Mouse (Mus musculus) frontal cortex, postnatal 10 days (tissue): ENCODE results near the gene Frmd8.
A peak's percentile ranks its signal among the peaks of the same experiment; 100 is the strongest.
"Not testable (repeated sequence)": the region's sequence is repeated elsewhere in the genome, so short reads cannot be mapped to it uniquely, and the experiment has no call there.

Experiments
- DNase-seq, 2 experiments: peaks; one replicate each; pipeline ENCODE4 v3.0.0; 2022; ENCODE audit warnings: low spot score in 2 of 2, mixed read lengths in 1 of 2

Gene Frmd8

DNA sequence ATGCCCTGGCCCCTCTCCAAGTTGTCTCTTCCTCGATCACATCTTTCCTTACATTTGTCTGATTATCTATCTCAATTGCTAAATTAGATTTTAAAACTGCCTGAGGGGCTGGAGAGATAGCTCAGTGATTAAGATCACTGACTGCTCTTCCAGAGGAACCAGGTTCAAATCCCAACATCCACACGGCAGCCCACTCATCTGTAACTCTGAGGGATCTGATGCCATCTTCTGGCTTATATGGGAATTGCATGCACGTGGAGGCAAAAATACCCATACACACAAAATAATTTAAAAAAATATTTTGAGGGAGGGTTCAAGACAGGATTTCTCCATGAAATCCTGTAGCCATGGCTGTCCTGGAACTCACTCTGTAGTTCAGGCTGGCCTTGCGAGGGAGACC lies 10.8 kb upstream of the Frmd8 start:
- DNase-seq = no peak

GRCm38 (mm10) chr19:5883935-5884334 lies 8.9 kb upstream of the Frmd8 start:
- DNase-seq = no peak

- DNase-seq = not testable (repeated sequence)
These were observed 7.0 kb upstream of the Frmd8 start for GRCm38 (mm10) chr19:5882079-5882478.

GRCm38 (mm10) chr19:5881155-5881554 lies 6.1 kb upstream of the Frmd8 start:
- no peak for DNase-seq

GRCm38 (mm10) chr19:5879735-5880134 lies 4.7 kb upstream of the Frmd8 start:
- DNase-seq = no peak

DNA sequence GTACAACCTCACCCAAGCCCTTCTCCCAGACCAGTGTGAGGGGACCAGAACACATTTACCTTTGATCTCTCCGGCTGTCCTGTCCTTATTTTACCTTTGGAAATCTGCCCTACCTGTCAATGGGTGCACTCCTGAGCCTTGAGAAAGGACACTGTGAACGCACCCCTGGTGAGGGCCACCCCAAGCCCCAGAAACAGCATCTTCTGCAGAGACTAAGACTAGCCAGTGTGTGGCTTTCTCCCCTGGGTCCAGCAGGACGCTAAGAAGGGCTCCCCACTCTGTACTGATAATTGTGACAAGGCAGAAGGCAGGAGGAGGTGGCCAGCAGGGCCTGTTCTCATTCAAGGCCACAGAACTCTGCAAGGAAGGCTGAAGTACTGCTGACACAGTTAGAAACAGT lies 3.8 kb upstream of the Frmd8 start:
- no peak for DNase-seq

DNA sequence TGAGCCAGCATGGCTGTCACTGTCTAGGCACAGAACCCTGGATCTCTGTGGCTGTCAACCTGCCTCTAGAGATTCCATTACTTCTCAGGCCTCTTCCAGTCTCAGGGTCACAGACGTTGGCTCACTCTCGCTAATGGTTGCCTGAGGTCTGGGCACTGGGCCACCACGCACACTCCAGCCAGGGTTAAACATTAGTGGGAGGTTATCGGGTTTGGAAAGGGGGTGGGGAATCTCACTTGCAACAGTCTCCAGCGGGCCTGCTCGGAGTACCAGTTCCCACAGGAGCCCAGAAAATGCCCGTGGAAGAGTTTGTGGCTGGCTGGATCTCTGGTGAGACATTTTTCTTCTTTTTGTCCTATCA lies 3.3 kb upstream of the Frmd8 start:
- DNase-seq = no peak

DNA sequence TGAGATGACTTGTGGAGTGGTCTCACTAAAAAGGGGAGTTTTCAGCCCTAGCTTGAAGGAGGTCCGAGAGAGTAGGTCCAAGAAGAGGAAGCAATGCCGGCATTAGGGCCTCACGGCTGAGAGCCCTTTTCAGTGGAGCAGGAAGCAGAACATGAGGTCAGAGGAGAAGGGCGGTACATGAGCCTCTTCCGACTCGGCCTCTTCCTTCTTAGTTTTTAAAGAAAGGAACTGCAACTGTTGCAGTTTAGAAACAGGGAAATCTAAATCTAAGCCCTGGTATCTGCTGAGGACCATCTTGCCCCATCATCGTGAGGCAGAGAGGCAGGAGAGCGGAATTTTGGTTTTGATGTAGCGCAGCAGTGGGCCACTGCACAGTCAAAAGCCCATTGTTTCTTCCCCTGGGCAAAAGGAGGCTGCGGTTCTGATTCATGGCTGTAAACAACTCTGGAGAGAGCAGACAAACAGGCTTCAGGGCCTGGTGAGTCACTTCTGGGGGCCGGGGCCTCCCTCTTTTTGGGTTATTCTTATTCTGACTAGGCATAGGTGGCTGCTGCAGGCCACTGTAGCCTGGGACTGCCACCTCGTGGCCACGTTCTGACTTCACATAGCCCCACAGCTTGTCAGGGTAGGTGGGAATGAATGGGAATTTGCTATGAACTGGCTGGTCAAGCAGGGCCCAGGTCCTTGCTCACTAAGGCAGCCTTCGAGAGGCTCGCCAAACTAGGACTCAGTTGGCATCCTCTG lies 2.7 kb upstream of the Frmd8 start, which contains the start of gene Slc25a45:
TSS of gene Slc25a45 (plus strand) at position 191 of the 744 bp plus-strand sequence.
- DNase-seq = peak; percentile 67 to 69

DNA sequence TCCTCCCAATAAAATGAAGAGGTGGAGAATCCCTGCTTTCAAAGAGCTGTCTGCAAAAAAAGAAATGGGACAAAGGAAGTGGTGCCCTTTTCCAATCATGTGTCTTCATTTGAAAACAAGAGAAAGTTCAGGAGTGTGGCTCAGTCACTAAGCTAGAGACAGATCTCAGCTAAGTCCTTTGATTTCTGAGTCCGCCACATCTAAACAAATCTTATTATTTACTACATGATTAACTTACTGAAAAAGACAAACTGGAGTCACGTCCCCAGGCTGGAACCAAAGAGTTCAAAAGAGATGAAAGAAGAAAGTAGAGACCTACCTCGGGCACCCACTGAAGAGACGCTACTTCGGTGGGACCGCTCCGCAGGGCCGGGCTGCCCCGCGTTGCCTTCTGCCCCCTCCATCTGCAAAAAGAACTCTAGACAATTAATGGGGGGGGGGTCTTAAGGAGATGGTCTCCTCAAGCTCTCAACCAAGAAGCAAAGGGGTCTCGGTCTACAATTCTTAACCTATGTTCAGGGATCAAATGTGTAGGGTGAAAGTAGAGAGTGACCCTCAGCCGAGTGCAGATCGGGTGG lies 594 bp downstream of the Frmd8 start:
- no peak for DNase-seq

DNA sequence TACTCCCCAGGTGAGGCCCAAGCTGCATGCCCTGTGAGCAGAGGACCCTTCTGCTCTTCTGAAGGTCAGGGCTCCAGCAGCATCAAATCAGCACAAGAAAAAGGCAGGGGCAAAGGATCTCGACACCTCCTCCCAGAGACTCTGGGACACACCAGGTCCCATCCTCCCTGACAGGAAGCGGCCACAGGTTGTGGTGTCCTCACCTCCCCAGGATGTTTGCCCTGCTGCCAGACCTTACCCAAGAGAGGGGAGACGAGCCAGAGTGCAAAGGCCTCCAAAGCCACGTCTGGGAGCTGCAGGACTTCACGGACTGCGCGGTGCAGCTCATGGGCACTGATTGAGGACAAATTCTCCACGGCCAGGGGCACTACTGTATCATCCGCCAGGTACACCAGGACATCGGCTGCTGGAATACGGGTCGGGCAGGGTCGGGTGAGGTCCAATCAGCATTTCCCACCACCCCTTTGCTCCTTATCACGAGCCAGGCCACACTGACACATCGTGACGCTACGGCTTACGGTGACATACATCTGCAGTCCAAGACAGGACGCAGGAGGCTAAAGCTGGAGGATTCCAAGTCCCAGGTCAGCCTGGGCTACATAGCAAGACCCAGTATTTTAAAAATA lies 2.0 kb downstream of the Frmd8 start:
- DNase-seq = no peak

DNA sequence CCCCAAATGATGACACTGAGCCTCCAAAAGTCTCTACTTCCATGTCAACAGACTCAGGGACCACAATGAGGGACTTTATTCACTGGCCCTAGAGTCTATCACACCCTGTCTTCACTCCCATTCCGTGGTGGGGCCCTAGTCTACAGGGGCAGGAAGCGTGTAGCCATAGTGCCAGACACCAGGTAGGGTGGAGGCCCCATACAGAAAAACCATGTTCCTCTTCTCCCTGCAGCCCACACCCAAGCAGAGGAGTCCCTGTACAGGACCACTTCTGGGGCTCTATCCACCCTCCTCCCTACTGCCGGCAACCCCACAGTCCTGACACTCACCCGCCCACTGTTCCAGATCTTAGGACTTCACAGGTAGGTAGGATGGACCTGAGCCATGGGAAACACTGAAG lies 2.5 kb downstream of the Frmd8 start:
- no peak for DNase-seq

GRCm38 (mm10) chr19:5871683-5872082 lies 3.4 kb downstream of the Frmd8 start:
- DNase-seq = no peak

DNA sequence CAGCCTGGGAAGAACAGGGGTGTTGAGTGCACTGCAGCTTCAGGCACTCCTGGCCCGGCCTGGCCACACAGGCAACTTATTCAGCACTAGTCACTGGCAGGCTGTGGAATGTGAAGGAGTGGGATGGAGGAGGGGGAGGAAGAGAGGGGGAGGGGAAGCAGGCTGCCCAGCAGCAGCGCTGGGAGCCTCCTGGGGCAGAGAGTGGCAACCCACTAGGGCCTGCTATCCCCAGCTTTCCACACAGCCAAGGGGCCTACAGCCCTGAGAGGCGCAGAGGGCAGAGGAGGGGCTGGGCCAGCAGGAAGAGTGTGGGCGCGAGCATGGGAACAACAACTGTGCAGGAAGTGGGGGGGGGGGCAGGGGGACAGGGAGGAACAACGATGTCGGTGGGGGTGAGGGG lies 3.8 kb downstream of the Frmd8 start:
- DNase-seq = no peak

- DNase-seq = no peak
These were observed 7.0 kb downstream of the Frmd8 start for GRCm38 (mm10) chr19:5868096-5868495.

DNA sequence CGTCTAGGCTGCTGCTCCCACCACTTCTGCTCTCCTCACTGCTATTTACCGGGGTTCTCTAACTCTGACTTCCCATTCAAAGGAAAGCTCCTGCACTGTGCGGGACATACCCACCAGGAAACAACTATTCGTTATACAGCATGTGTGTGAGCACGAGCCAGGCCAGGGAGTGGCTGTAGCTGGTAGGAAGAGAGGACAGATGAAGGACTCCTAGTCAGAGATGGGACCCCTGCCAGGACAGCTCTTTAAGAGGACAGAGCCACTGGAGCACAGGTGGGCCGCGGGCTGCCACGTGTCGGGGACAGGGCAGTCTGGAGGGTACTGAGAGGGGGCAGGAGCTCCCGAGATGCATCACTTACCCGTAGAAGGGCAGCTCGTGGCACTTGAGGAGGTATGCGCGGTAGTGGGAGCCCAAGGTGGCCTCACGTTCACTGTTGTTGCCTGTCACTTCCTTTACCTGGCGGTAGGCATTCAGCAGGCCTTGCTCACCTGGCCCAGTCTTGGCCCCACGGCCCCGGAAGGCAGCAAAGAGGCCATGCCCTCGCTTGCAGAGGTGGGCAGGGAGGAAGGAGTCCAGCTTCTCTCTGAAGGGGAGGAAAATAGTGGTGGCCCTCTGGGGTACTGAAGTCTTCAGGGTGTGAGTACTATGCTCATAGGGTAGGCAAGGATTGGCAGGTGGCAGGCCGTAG lies 10.2 kb downstream of the Frmd8 start:
- DNase-seq = no peak

GRCm38 (mm10) chr19:5863776-5864175 lies 11.3 kb downstream of the Frmd8 start:
- DNase-seq = no peak

DNA sequence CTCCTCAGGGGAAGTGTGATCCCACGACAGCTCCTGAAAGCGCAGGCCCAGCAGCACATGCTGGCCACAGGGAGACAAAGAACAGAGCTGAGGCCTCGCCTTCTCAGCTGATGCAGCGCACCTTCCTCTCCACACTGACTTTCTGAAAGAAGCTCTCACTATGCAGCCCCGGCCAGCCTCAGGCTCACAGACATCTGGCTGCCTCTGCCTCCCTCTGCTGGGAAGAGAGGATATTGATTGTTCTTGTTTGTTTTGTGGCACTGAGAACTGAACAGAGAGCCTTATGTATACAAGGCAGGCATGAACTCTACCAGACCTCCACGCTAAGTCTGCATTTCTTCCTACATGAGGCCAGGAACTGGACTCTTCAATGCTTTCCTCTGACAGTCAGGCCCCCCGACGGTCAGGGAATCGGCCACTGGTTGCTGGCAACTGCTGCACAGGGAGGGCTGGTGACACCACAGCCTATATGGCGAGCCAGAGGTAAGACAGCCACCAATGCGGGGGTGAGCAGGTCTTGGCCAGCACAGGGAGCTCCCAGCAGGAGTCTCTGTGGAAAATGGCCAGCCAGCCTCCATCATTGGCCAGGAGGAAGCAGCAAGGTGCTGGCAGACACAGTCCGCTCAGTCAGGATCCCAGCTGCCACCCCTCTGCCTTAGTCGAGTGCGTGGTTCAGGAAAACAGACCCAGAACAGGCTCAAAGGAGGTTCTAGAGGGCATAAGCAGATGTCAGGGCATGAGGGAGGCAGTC lies 12.6 kb downstream of the Frmd8 start:
- no peak for DNase-seq

GRCm38 (mm10) chr19:5856604-5857003 lies 18.5 kb downstream of the Frmd8 start:
- DNase-seq = no peak

- no peak for DNase-seq
These were observed 22.9 kb downstream of the Frmd8 start for GRCm38 (mm10) chr19:5852035-5852722.

DNA sequence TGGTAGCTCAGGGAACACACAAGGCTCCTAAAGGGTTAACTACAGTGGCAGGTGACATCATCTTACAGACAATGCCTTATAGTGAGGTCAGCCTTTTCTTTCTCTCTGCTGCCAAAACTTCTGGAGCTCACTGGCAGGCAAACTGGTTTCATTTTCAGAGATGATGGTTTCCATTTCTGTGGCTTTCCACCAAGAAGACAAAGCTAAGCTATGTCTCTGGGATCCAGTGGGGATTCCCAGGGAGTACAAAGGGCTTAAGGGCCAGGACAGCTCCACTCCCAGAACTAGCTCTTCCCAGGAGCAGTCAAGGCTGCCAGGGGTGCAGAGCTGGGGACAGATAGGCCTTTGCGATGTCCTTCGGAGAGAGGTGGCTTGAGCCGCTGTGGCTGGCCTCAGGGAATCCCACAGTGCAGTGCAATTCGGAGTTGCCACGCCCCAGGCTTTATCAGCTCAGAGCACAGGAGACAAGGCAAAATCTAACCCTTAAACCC lies 23.5 kb downstream of the Frmd8 start:
- DNase-seq = no peak

DNA sequence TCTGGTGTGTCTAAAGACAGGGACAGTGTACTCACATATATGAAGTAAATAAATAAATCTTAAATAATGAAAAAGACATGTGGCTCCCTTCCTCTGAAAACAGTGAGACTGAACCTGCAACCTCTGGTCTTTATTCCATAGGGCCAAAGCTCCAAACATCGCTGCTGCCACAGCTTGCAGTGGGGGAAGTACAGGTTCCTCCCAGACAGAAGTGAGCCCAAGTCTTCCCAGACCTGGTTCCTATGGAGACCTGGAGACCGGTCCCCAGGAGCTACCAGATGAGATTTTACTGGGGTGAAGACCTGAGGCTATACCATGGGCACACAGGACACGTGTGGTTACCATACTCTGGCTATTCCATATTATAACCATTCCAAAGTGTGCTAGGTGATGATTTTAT lies 24.2 kb downstream of the Frmd8 start:
- no peak for DNase-seq
